Mouse (Mus musculus) bone marrow macrophage, adult 2 months (primary cell): Measurements from ENCODE around the gene Gtf2h4.

Source experiments
- CTCF ChIP-seq: IDR thresholded peaks from 2 replicates; pipeline ENCODE4 v1.5.1; 2012; ENCODE audit warnings: low read depth, mild to moderate bottlenecking, low read length, moderate library complexity
- POLR2A ChIP-seq: IDR thresholded peaks from 2 replicates; pipeline ENCODE4 v1.6.1; 2012; ENCODE audit warnings: mild to moderate bottlenecking, low read depth, low read length, borderline replicate concordance

- TF ChIP-seq POLR2A (no peak), CTCF (no peak)
Observed at GRCm38 (mm10) chr17:35691811-35692210, 18.3 kb upstream of the Gtf2h4 start.
